Mouse (Mus musculus) testis, adult 2 months (tissue): ENCODE measurements at regions not wholly inside any gene's neighbourhood (a gene's known extent, or its start where the extent isn't known, plus 50 kb on each side); places are given as distances from the start of the nearest gene placed in this dataset.

Experiments used
- CTCF ChIP-seq: fragments of 200-500 bp; IDR thresholded peaks from 2 replicates; pipeline ENCODE4 v1.5.1; 2012; ENCODE audit warnings: low read depth, mild to moderate bottlenecking, inconsistent platforms, low read length, moderate library complexity; ENCODE audit not compliant: control insufficient read depth, insufficient read depth, insufficient replicate concordance
- POLR2A ChIP-seq: fragments of 200-500 bp; IDR thresholded peaks from 2 replicates; pipeline ENCODE4 v1.6.1; 2012; ENCODE audit warnings: low read depth, mild to moderate bottlenecking, inconsistent platforms, low read length, moderate library complexity; ENCODE audit not compliant: control insufficient read depth

DNA sequence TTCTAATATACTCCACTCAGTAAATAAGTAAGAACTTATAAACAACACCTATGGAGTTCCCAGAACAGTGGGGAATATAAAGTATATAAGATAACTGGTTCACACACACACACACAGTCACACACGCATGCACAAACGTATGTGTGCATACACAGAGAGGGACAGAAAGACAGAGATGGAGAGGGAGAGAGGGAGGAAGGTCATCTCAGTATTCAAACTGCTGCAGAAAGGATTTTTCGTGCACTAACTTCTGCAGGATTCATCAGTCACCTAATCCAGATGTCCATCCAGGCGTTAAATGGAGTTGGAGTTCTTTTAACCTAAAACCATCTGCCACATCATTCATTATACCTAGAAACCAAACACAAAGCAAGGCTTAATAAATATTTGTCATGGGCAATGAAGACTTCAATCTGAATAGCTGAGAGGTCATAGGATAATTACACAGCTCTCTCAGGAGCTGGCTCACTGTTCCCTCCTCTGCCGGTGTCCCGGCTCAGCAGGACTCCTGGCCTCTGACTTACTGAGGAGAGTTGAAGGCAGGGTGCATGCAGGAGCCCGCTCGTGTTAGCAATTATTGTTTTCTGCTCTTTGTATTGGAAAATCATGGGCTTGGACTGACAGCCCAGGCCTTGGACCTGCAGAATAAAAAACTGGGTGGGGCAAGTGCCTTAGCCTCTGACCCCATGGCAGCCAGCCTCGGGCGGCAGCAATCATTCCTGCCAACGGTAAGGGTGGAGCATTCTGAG is 114.0 kb downstream of the Srek1 start:
- TF ChIP-seq CTCF = no peak
- TF ChIP-seq POLR2A = no peak
